ENCODE assay signal across 19 mouse cellular contexts in genomic region chr2:33712811-33713210, GRCm38 (mm10).
A peak's percentile ranks its signal among the peaks of the same experiment; 100 is the strongest.
DNase-seq lines count a peak whose midpoint lies in the region; ATAC-seq and TF ChIP-seq lines count a peak whose summit lies in the region.
"Had no signal": no experiment of that assay in that cellular context is flagged by ENCODE, and none has a peak within 500 bp of the region (broad histone marks: within the 10 kb centered on the region; RNA-seq: fewer than 3 reads in every experiment).

No protein-coding gene starts in this region.

- ATAC-seq in hindbrain, embryonic 11.5 days (ENCODE audit: low FRiP score) = no peak
- no peak for ATAC-seq in midbrain, embryonic 12.5 days (ENCODE audit: low FRiP score, low read depth)
- no peak for ATAC-seq in midbrain, embryonic 16.5 days
- no peak for ATAC-seq in limb, embryonic 12.5 days (ENCODE audit: insufficient number of reproducible peaks, insufficient read depth, low FRiP score, low TSS enrichment, low read depth)

- WGBS in hindbrain, embryonic 10.5 days = 14% methylated on average over 4 of the region's 4 CpGs
- WGBS in hindbrain, embryonic 11.5 days = 8% methylated on average over 4 of the region's 4 CpGs
- WGBS in midbrain, embryonic 12.5 days = 11% methylated on average over 4 of the region's 4 CpGs
- WGBS in midbrain, embryonic 16.5 days = 9% methylated on average over 4 of the region's 4 CpGs
- WGBS in embryonic facial prominence, embryonic 10.5 days = 17% methylated on average over 4 of the region's 4 CpGs
- 15% methylated on average over 4 of the region's 4 CpGs for WGBS in limb, embryonic 12.5 days

- H3K27me3 ChIP-seq in hindbrain, embryonic 10.5 days (ENCODE audit: insufficient read depth, poor library complexity, severe bottlenecking) = peaks cover 58% of the 10 kb centered on the region
- no peaks in the 10 kb centered on the region for H3K27me3 ChIP-seq in hindbrain, embryonic 11.5 days (ENCODE audit: control insufficient read depth, insufficient read depth, low read length)
- H3K27me3 ChIP-seq in midbrain, embryonic 12.5 days = peaks cover 42% of the 10 kb centered on the region
- peaks cover 6% of the 10 kb centered on the region; the same call in 1 of the 2 replicates for H3K27me3 ChIP-seq in midbrain, embryonic 16.5 days (ENCODE audit: control insufficient read depth, insufficient read depth, low read depth, low read length)
- H3K27me3 ChIP-seq in embryonic facial prominence, embryonic 10.5 days (replicated peaks; ENCODE audit: low read depth, poor library complexity, severe bottlenecking) = peaks cover 85% of the 10 kb centered on the region
- peaks cover 42% of the 10 kb centered on the region for H3K27me3 ChIP-seq in limb, embryonic 12.5 days

- no peak overlapping the region for H3K9ac ChIP-seq in hindbrain, embryonic 11.5 days (ENCODE audit: low read depth, low read length)
- no peak overlapping the region for H3K9ac ChIP-seq in midbrain, embryonic 12.5 days (replicated peaks)
- H3K9ac ChIP-seq in midbrain, embryonic 16.5 days (ENCODE audit: low read depth, low read length) = no peak overlapping the region
- H3K9ac ChIP-seq in limb, embryonic 12.5 days (replicated peaks) = peak overlapping the region; percentile 68
- H3K9ac ChIP-seq: embryonic facial prominence, embryonic 12.5 days; neural tube, embryonic 13.5 days; stomach, embryonic 15.5 days had no signal

- intact Hi-C loops in left cerebral cortex, adult 2 months (cut with DNase I) = no loop called here

- H3K9me3 ChIP-seq in hindbrain, embryonic 10.5 days = no peaks in the 10 kb centered on the region
- H3K9me3 ChIP-seq in hindbrain, embryonic 11.5 days (ENCODE audit: control insufficient read depth, low read length) = no peaks in the 10 kb centered on the region
- H3K9me3 ChIP-seq in midbrain, embryonic 12.5 days = no peaks in the 10 kb centered on the region
- H3K9me3 ChIP-seq in midbrain, embryonic 16.5 days (replicated peaks; ENCODE audit: control insufficient read depth, low read length, poor library complexity, severe bottlenecking) = no peaks in the 10 kb centered on the region
- no peaks in the 10 kb centered on the region for H3K9me3 ChIP-seq in embryonic facial prominence, embryonic 10.5 days
- H3K9me3 ChIP-seq in limb, embryonic 12.5 days = no peaks in the 10 kb centered on the region
- H3K9me3 ChIP-seq: embryonic facial prominence, embryonic 12.5 days; heart, embryonic 10.5 days; neural tube, embryonic 13.5 days; stomach, embryonic 15.5 days had no signal

- H3K36me3 ChIP-seq in hindbrain, embryonic 10.5 days = no peaks in the 10 kb centered on the region
- no peaks in the 10 kb centered on the region for H3K36me3 ChIP-seq in hindbrain, embryonic 11.5 days (ENCODE audit: control insufficient read depth, insufficient read depth, low read length)
- H3K36me3 ChIP-seq in midbrain, embryonic 12.5 days = no peaks in the 10 kb centered on the region
- H3K36me3 ChIP-seq in midbrain, embryonic 16.5 days (ENCODE audit: control insufficient read depth, insufficient read depth, low read length) = no peaks in the 10 kb centered on the region
- no peaks in the 10 kb centered on the region for H3K36me3 ChIP-seq in embryonic facial prominence, embryonic 10.5 days (replicated peaks)
- no peaks in the 10 kb centered on the region for H3K36me3 ChIP-seq in limb, embryonic 12.5 days
- H3K36me3 ChIP-seq: embryonic facial prominence, embryonic 12.5 days; heart, embryonic 10.5 days; neural tube, embryonic 13.5 days; stomach, embryonic 15.5 days had no signal

- peak overlapping the region; percentile 29; the same call in 1 of the 2 replicates for H3K4me3 ChIP-seq in hindbrain, embryonic 10.5 days
- no peak overlapping the region for H3K4me3 ChIP-seq in hindbrain, embryonic 11.5 days (ENCODE audit: low read depth, low read length)
- H3K4me3 ChIP-seq in midbrain, embryonic 12.5 days = no peak overlapping the region
- no peak overlapping the region for H3K4me3 ChIP-seq in midbrain, embryonic 16.5 days (ENCODE audit: low read depth, low read length)
- H3K4me3 ChIP-seq in embryonic facial prominence, embryonic 10.5 days = no peak overlapping the region
- peak overlapping the region; percentile 46 for H3K4me3 ChIP-seq in limb, embryonic 12.5 days (replicated peaks)
- H3K4me3 ChIP-seq in left cerebral cortex, adult 2 months = no peak overlapping the region
- H3K4me3 ChIP-seq: embryonic facial prominence, embryonic 12.5 days; heart, embryonic 10.5 days; neural tube, embryonic 13.5 days; stomach, embryonic 15.5 days had no signal

- peak overlapping the region; percentile 78 for H3K27ac ChIP-seq in hindbrain, embryonic 10.5 days
- no peak overlapping the region for H3K27ac ChIP-seq in hindbrain, embryonic 11.5 days (ENCODE audit: low read depth, low read length)
- peak overlapping the region; percentile 54 for H3K27ac ChIP-seq in midbrain, embryonic 12.5 days (replicated peaks)
- no peak overlapping the region for H3K27ac ChIP-seq in midbrain, embryonic 16.5 days (ENCODE audit: low read length)
- H3K27ac ChIP-seq in embryonic facial prominence, embryonic 10.5 days (replicated peaks) = peak overlapping the region; percentile 7; the same call in 1 of the 2 replicates
- peak overlapping the region; percentile 91 for H3K27ac ChIP-seq in limb, embryonic 12.5 days
- no peak overlapping the region for H3K27ac ChIP-seq in left cerebral cortex, adult 2 months
- H3K27ac ChIP-seq: embryonic facial prominence, embryonic 12.5 days; heart, embryonic 10.5 days; kidney, postnatal 0 days; macrophage; neural tube, embryonic 13.5 days; stomach, embryonic 15.5 days had no signal

- TF ChIP-seq CTCF in left cerebral cortex, adult 2 months (IDR thresholded peaks at IDR 0.05) = no peak

- H3K4me2 ChIP-seq in hindbrain, embryonic 11.5 days (replicated peaks; ENCODE audit: low read depth, low read length) = no peak overlapping the region
- H3K4me2 ChIP-seq in midbrain, embryonic 12.5 days (replicated peaks) = 0 out of 2 replicates have a peak overlapping the region, but pooled peaks have one; percentile 38
- no peak overlapping the region for H3K4me2 ChIP-seq in midbrain, embryonic 16.5 days (ENCODE audit: low read length)
- peak overlapping the region; percentile 65 for H3K4me2 ChIP-seq in limb, embryonic 12.5 days
- H3K4me2 ChIP-seq: embryonic facial prominence, embryonic 12.5 days; neural tube, embryonic 13.5 days; stomach, embryonic 15.5 days had no signal

- peaks cover 68% of the 10 kb centered on the region for H3K4me1 ChIP-seq in hindbrain, embryonic 10.5 days (replicated peaks)
- peaks cover 16% of the 10 kb centered on the region for H3K4me1 ChIP-seq in hindbrain, embryonic 11.5 days (replicated peaks; ENCODE audit: control insufficient read depth, insufficient read depth, low read length)
- peaks cover 55% of the 10 kb centered on the region for H3K4me1 ChIP-seq in midbrain, embryonic 12.5 days
- H3K4me1 ChIP-seq in midbrain, embryonic 16.5 days (ENCODE audit: control insufficient read depth, insufficient read depth, low read length) = peaks cover 23% of the 10 kb centered on the region
- peaks cover 69% of the 10 kb centered on the region for H3K4me1 ChIP-seq in embryonic facial prominence, embryonic 10.5 days
- peaks cover 70% of the 10 kb centered on the region for H3K4me1 ChIP-seq in limb, embryonic 12.5 days (replicated peaks)

- DNase-seq in hindbrain, embryonic 10.5 days (ENCODE audit: low spot score) = no peak
- no peak for DNase-seq in hindbrain, embryonic 11.5 days (ENCODE audit: low spot score)
- DNase-seq in embryonic facial prominence, embryonic 10.5 days (ENCODE audit: low spot score) = no peak
- DNase-seq in left cerebral cortex, adult 2 months (ENCODE audit: extremely low spot score in 1 of 2, low spot score in 2 of 2) = no peak
- no peak for DNase-seq in liver
- DNase-seq: adrenal gland, postnatal 10 days; cerebellum, adult 18-20 months; cerebellum, postnatal 14 days; kidney, adult 11 months; thymus, adult 18-20 months had no signal

Comparison
In these comparisons a context has a peak if more than half of its experiments do, and no peak if none do; other contexts are left out.
1. H3K27ac ChIP-seq: peak in hindbrain, embryonic 10.5 days (single experiment), midbrain, embryonic 12.5 days (single experiment), embryonic facial prominence, embryonic 10.5 days (single experiment) and limb, embryonic 12.5 days (single experiment); none in hindbrain, embryonic 11.5 days (single experiment), midbrain, embryonic 16.5 days (single experiment) and left cerebral cortex, adult 2 months (single experiment).
2. H3K4me3 ChIP-seq: peak in hindbrain, embryonic 10.5 days (single experiment) and limb, embryonic 12.5 days (single experiment); none in hindbrain, embryonic 11.5 days (single experiment), midbrain, embryonic 12.5 days (single experiment), midbrain, embryonic 16.5 days (single experiment), embryonic facial prominence, embryonic 10.5 days (single experiment) and left cerebral cortex, adult 2 months (single experiment).
3. H3K4me2 ChIP-seq: peak in midbrain, embryonic 12.5 days (single experiment) and limb, embryonic 12.5 days (single experiment); none in hindbrain, embryonic 11.5 days (single experiment) and midbrain, embryonic 16.5 days (single experiment).